Mouse (Mus musculus): Measurements from ENCODE around the gene Kdelr2.

Gene Kdelr2

GRCm38 (mm10) chr5:143471165-143471546 lies 67.5 kb downstream of the Kdelr2 start:
- DNase-seq (ENCODE audit: low spot score in 2 of 2) = no peak
